Mouse (Mus musculus) adrenal gland (tissue): ENCODE results near the gene Cap2.

Experiments used
- intact Hi-C: fragments of 180-260 bp; cut with DNase I; formaldehyde crosslinking; loops from one replicate; pipeline ENCODE4 v1.15.1; 2025
- long read RNA-seq, 2 experiments: library from polyadenylated mRNA; unstranded; transcript quantifications; one replicate each; pipeline ENCODE4 v2.0.0; 2020; ENCODE audit warnings: borderline replicate concordance in 1 of 2; ENCODE audit not compliant: insufficient replicate concordance in 1 of 2

Gene Cap2
- long read RNA-seq, experiment 1, result 0 reads
- long read RNA-seq, experiment 2, partial matches to known transcripts, result 0 of 3 reads
- long read RNA-seq, experiment 2, other reads (novel, unspliced or antisense), result 0 of 3 reads

- intact Hi-C loops, result no loop called here
Observed at GRCm38 (mm10) chr13:46501800-46502389, at the start of gene Cap2. Gene Cap2, plus strand, starts transcription at chr13:46501848.

- intact Hi-C loops, result no loop called here
Observed at GRCm38 (mm10) chr13:46459546-46459945, 42.1 kb upstream of the Cap2 start.

GRCm38 (mm10) chr13:46462280-46462679, 39.4 kb upstream of the Cap2 start:
- intact Hi-C loops, result no loop called here

- intact Hi-C loops, result no loop called here
Observed at GRCm38 (mm10) chr13:46463764-46464163, 37.9 kb upstream of the Cap2 start.

GRCm38 (mm10) chr13:46468251-46468650, 33.4 kb upstream of the Cap2 start:
- intact Hi-C loops, result no loop called here

- intact Hi-C loops, result no loop called here
Observed at GRCm38 (mm10) chr13:46469536-46469935, 32.1 kb upstream of the Cap2 start.

- intact Hi-C loops, result no loop called here
Observed at GRCm38 (mm10) chr13:46481271-46481670, 20.4 kb upstream of the Cap2 start.

GRCm38 (mm10) chr13:46485605-46486004, 16.0 kb upstream of the Cap2 start:
- intact Hi-C loops, result no loop called here

GRCm38 (mm10) chr13:46488166-46488565, 13.5 kb upstream of the Cap2 start:
- intact Hi-C loops, result no loop called here

- intact Hi-C loops, result no loop called here
Observed at GRCm38 (mm10) chr13:46490644-46491043, 11.0 kb upstream of the Cap2 start.

- intact Hi-C loops, result no loop called here
Observed at GRCm38 (mm10) chr13:46502390-46502891, 793 bp downstream of the Cap2 start.

- intact Hi-C loops, result no loop called here
Observed at GRCm38 (mm10) chr13:46507944-46508343, 6.3 kb downstream of the Cap2 start.

- intact Hi-C loops, result no loop called here
Observed at GRCm38 (mm10) chr13:46508823-46509222, 7.2 kb downstream of the Cap2 start.

- intact Hi-C loops, result no loop called here
Observed at GRCm38 (mm10) chr13:46510460-46510859, 8.8 kb downstream of the Cap2 start.

GRCm38 (mm10) chr13:46514484-46514883, 12.8 kb downstream of the Cap2 start:
- intact Hi-C loops, result no loop called here

GRCm38 (mm10) chr13:46515120-46515523, 13.5 kb downstream of the Cap2 start:
- intact Hi-C loops, result no loop called here

- intact Hi-C loops, result no loop called here
Observed at GRCm38 (mm10) chr13:46515524-46515923, 13.9 kb downstream of the Cap2 start.

- intact Hi-C loops, result no loop called here
Observed at GRCm38 (mm10) chr13:46516183-46516582, 14.5 kb downstream of the Cap2 start.

GRCm38 (mm10) chr13:46517211-46517685, 15.6 kb downstream of the Cap2 start:
- intact Hi-C loops, result no loop called here

- intact Hi-C loops, result no loop called here
Observed at GRCm38 (mm10) chr13:46521482-46521881, 19.8 kb downstream of the Cap2 start.

- intact Hi-C loops, result no loop called here
Observed at GRCm38 (mm10) chr13:46522798-46523197, 21.1 kb downstream of the Cap2 start.

- intact Hi-C loops, result no loop called here
Observed at GRCm38 (mm10) chr13:46523235-46523634, 21.6 kb downstream of the Cap2 start.

- intact Hi-C loops, result no loop called here
Observed at GRCm38 (mm10) chr13:46523712-46524111, 22.1 kb downstream of the Cap2 start.
